8 mouse cellular contexts compared by ENCODE assay signal in genomic region chr2:66409740-66410290, GRCm38 (mm10). TPM values are rescaled to one million over a fixed set of nuclear protein-coding genes. Genes with fewer than 3 reads are reported as not detected.
A peak's percentile ranks its signal among the peaks of the same experiment; 100 is the strongest.
DNase-seq lines count a peak whose midpoint lies in the region; ATAC-seq and TF ChIP-seq lines count a peak whose summit lies in the region.

No protein-coding gene starts in this region.

- peak overlapping the region; percentile 61 for H3K27ac ChIP-seq in cerebellum, adult 2 months (ENCODE audit: insufficient read depth, low read length)
- H3K27ac ChIP-seq in intestine, embryonic 15.5 days = no peak overlapping the region
- no peak overlapping the region for H3K27ac ChIP-seq in limb, embryonic 12.5 days
- H3K27ac ChIP-seq in midbrain, embryonic 15.5 days = peak overlapping the region; percentile 79

- peak overlapping the region; percentile 82 for H3K4me2 ChIP-seq in intestine, embryonic 15.5 days (replicated peaks)
- peak overlapping the region; percentile 64 for H3K4me2 ChIP-seq in limb, embryonic 12.5 days
- H3K4me2 ChIP-seq in midbrain, embryonic 15.5 days = peak overlapping the region; percentile 60

- no peaks in the 10 kb centered on the region for H3K36me3 ChIP-seq in intestine, embryonic 15.5 days
- no peaks in the 10 kb centered on the region for H3K36me3 ChIP-seq in limb, embryonic 12.5 days
- no peaks in the 10 kb centered on the region for H3K36me3 ChIP-seq in midbrain, embryonic 15.5 days (replicated peaks)

- peak overlapping the region; percentile 94 for H3K4me3 ChIP-seq in cerebellum, adult 2 months (replicated peaks; ENCODE audit: insufficient read depth, low read depth, low read length)
- peak overlapping the region; percentile 39 for H3K4me3 ChIP-seq in intestine, embryonic 15.5 days (replicated peaks)
- H3K4me3 ChIP-seq in limb, embryonic 12.5 days (replicated peaks) = peak overlapping the region; percentile 47
- H3K4me3 ChIP-seq in midbrain, embryonic 15.5 days = peak overlapping the region; percentile 62

- no peaks in the 10 kb centered on the region for H3K9me3 ChIP-seq in intestine, embryonic 15.5 days
- H3K9me3 ChIP-seq in limb, embryonic 12.5 days = no peaks in the 10 kb centered on the region
- no peaks in the 10 kb centered on the region for H3K9me3 ChIP-seq in midbrain, embryonic 15.5 days

- peaks cover 7% of the 10 kb centered on the region; the same call in 1 of the 2 replicates for H3K4me1 ChIP-seq in cerebellum, adult 2 months (ENCODE audit: control insufficient read depth, insufficient read depth, low read length)
- H3K4me1 ChIP-seq in intestine, embryonic 15.5 days (replicated peaks) = 0 out of 2 replicates have a peak, but pooled peaks cover 8% of the 10 kb centered on the region
- no peaks in the 10 kb centered on the region; the same call in 1 of the 2 replicates for H3K4me1 ChIP-seq in limb, embryonic 12.5 days (replicated peaks)
- peaks cover 22% of the 10 kb centered on the region for H3K4me1 ChIP-seq in midbrain, embryonic 15.5 days

- peak; percentile 63 for TF ChIP-seq CTCF in cerebellum, adult 2 months (IDR thresholded peaks at IDR 0.05; ENCODE audit: borderline replicate concordance, insufficient read depth, low read depth, low read length)

- no peak overlapping the region for H3K9ac ChIP-seq in intestine, embryonic 15.5 days
- no peak overlapping the region; the same call in 1 of the 2 replicates for H3K9ac ChIP-seq in limb, embryonic 12.5 days (replicated peaks)
- H3K9ac ChIP-seq in midbrain, embryonic 15.5 days = peak overlapping the region; percentile 60

- ATAC-seq in frontal cortex, adult (ENCODE audit: low TSS enrichment) = peak; percentile 29
- peak; percentile 71 for ATAC-seq in intestine, embryonic 15.5 days
- peak; percentile 82; the same call in 1 of the 2 replicates for ATAC-seq in limb, embryonic 12.5 days (ENCODE audit: insufficient number of reproducible peaks, insufficient read depth, low FRiP score, low TSS enrichment, low read depth)
- peak; percentile 94 for ATAC-seq in midbrain, embryonic 15.5 days (replicated peaks)

- no peaks in the 10 kb centered on the region for H3K27me3 ChIP-seq in cerebellum, adult 2 months (ENCODE audit: control insufficient read depth, insufficient read depth, low read length)
- peaks cover 11% of the 10 kb centered on the region for H3K27me3 ChIP-seq in intestine, embryonic 15.5 days (replicated peaks)
- H3K27me3 ChIP-seq in limb, embryonic 12.5 days = peaks cover 25% of the 10 kb centered on the region
- no peaks in the 10 kb centered on the region for H3K27me3 ChIP-seq in midbrain, embryonic 15.5 days (replicated peaks)

- DNase-seq in heart, adult 18-20 months = peak; percentile 17 to 45
- no peak for DNase-seq in heart, postnatal 25 days (ENCODE audit: low spot score)
- DNase-seq in cerebellum, adult 2 months = peak; percentile 77 to 78
- DNase-seq in testis, postnatal 14 days (ENCODE audit: low spot score) = peak; percentile 13

- TF ChIP-seq POLR2A in cerebellum, adult 2 months (IDR thresholded peaks at IDR 0.05; ENCODE audit: borderline replicate concordance, insufficient read depth, low read length) = no peak

- intact Hi-C loops in heart, postnatal 25 days (cut with DNase I) = loop anchor here (2.0 to 5.0 kb wide), 2 partner anchors 153 to 1013 kb away; partner anchors contain the start of gene Ttc21b

- 1% methylated on average over 14 of the region's 14 CpGs for WGBS in cerebellum, adult 2 months
- 1% methylated on average over 14 of the region's 14 CpGs for WGBS in intestine, embryonic 15.5 days
- 1% methylated on average over 14 of the region's 14 CpGs for WGBS in limb, embryonic 12.5 days
- WGBS in midbrain, embryonic 15.5 days = under 1% methylated on average over 14 of the region's 14 CpGs

RNA-seq across cellular contexts. Expression of gene Scn1a, which starts 30.8 kb away (rescaled TPM):
- not detected for total RNA-seq in heart, adult 18-20 months (2021)
- not detected for total RNA-seq in heart, postnatal 25 days (2021)
- polyA plus RNA-seq in cerebellum, adult 2 months (2012; rRNA removed) = 92.9 and 97.9 TPM in 2 replicates
- 0.24 and 0.25 TPM in 2 replicates for polyA plus RNA-seq in intestine, embryonic 15.5 days (2015; fragmentation: Nextera tagmentation; extraction: Ambion mirVana)
- polyA plus RNA-seq in limb, embryonic 12.5 days (2016; fragmentation: Nextera tagmentation; extraction: Ambion mirVana) = 1.8 and 2.2 TPM in 2 replicates
- polyA plus RNA-seq in midbrain, embryonic 15.5 days (2015; fragmentation: Nextera tagmentation; extraction: Ambion mirVana) = 16.9 and 19.5 TPM in 2 replicates

Comparison
In these comparisons a context has a peak if more than half of its experiments do, and no peak if none do; other contexts are left out.
1. H3K27ac ChIP-seq: peak in cerebellum, adult 2 months (single experiment) and midbrain, embryonic 15.5 days (single experiment); none in intestine, embryonic 15.5 days (single experiment) and limb, embryonic 12.5 days (single experiment).
2. H3K4me3 ChIP-seq: peak in every context shown above with its lines; median percentile 94 in cerebellum, adult 2 months; 62 in midbrain, embryonic 15.5 days; 47 in limb, embryonic 12.5 days; 39 in intestine, embryonic 15.5 days.
3. ATAC-seq: peak in every context shown above with its lines; median percentile 94 in midbrain, embryonic 15.5 days; 82 in limb, embryonic 12.5 days; 71 in intestine, embryonic 15.5 days; 29 in frontal cortex, adult.
4. Peak in every context shown above with its lines, with median percentiles within 50 percentile points of each other: H3K4me2 ChIP-seq.